Mouse (Mus musculus): ENCODE measurements around the gene Sbk3.

GRCm38 (mm10) chr7:5008229-5008628 lies 37.3 kb upstream of the Sbk3 start:
- TF ChIP-seq MAFK (IDR thresholded peaks at IDR 0.05; ENCODE audit: insufficient read depth, low read depth, low read length) (no peak), ZC3H11A (IDR thresholded peaks at IDR 0.05; ENCODE audit: borderline replicate concordance, low read depth, low read length) (no peak), CHD2 (IDR thresholded peaks at IDR 0.05; ENCODE audit: low read depth, low read length) (no peak), ZNF384 (IDR thresholded peaks at IDR 0.05; ENCODE audit: low read depth, low read length) (no peak), HCFC1 (IDR thresholded peaks at IDR 0.05; ENCODE audit: borderline replicate concordance, insufficient read depth, low read length) (no peak)

Data from ES-E14 (cell line).